Mouse (Mus musculus): ENCODE measurements around the gene Hscb. TPM values are rescaled to one million over a fixed set of nuclear protein-coding genes. Genes with fewer than 3 reads are reported as not detected.

Gene Hscb
- polyA plus RNA-seq, 1 experiment: 24.4 TPM

DNA sequence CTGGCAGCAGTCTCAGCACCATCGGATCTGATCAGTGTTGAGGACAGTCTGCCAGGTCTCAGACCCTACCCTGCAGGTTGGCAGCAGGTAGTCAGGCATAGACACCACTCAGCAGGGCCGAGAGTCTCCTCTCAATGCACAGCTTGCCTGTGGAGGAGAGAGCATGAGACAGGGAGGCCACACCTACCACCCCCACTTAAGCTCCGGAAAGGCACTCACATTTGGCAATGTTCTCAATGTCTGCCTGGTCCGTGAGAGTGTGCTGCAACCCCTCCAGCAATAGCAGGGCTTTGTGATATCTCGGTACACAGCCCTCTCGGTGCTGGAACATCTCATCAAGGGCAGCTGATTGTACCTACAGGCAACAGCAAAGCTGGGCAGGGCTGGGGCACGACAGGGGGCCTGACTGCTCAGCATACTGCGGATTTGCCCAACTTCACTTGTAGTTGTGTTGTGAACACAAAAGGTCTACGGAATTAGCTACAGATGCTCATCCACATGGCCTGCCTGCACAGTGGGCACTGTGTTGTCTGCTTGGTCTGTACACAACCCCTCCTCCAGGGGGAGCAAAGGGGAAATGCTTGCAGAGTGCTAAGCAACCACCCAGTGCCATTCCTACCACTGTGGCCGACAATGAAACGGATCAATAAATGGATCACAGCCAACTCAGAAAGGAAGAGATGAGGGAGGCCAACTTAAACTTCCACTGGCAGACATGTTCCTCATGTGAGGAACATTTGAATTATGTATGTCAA lies 53.3 kb downstream of the Hscb start:
- 18% methylated on average over 11 of the region's 11 CpGs for WGBS
- DNase-seq: peak in 1 of 2 experiments; percentile 48

DNA sequence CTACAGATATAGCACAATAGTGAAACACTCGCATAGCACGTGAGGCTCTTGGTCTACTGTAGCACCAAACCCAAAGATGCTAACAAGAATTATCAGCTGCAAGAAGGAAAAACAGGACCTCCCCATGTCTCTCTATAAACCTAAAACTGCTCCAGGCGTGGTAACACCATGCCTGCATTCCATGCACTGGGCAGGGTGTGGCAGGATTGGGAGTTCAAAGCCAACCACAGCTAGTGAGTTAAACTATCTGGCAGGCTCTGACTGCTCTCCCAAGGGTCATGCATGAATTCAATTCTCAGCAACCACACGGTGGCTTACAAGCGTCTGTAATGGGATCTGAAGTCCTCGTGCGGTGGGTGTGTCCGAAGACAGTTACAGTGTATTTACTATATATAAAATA lies 56.4 kb downstream of the Hscb start:
- 73% methylated on average over 8 of the region's 8 CpGs for WGBS
- Histone ChIP-seq H3K27me3 (ENCODE audit: control insufficient read depth, insufficient read depth, low read length) (no peaks in the 10 kb centered on the region), H3K4me1 (ENCODE audit: control insufficient read depth, insufficient read depth, low read length) (peaks cover 22% of the 10 kb centered on the region), H3K4me3 (replicated peaks; ENCODE audit: insufficient read depth, low read depth, low read length) (no peak overlapping the region), H3K27ac (ENCODE audit: insufficient read depth, low read length) (no peak overlapping the region)
- TF ChIP-seq POLR2A (IDR thresholded peaks at IDR 0.05; ENCODE audit: borderline replicate concordance, insufficient read depth, low read length): no peak
- TF ChIP-seq CTCF (IDR thresholded peaks at IDR 0.05; ENCODE audit: borderline replicate concordance, insufficient read depth, low read depth, low read length): no peak
- DNase-seq: no peak

More for the DNA sequence above, 53.3 kb downstream of the Hscb start:
- Histone ChIP-seq H3K27me3 (ENCODE audit: control insufficient read depth, insufficient read depth, low read length) (no peaks in the 10 kb centered on the region), H3K4me1 (ENCODE audit: control insufficient read depth, insufficient read depth, low read length) (peaks cover 22% of the 10 kb centered on the region), H3K4me3 (replicated peaks; ENCODE audit: insufficient read depth, low read depth, low read length) (no peak overlapping the region), H3K27ac (ENCODE audit: insufficient read depth, low read length) (no peak overlapping the region; the same call in 1 of the 2 replicates)
- TF ChIP-seq POLR2A (IDR thresholded peaks at IDR 0.05; ENCODE audit: borderline replicate concordance, insufficient read depth, low read length) (no peak), CTCF (IDR thresholded peaks at IDR 0.05; ENCODE audit: borderline replicate concordance, insufficient read depth, low read depth, low read length) (peak; percentile 46; the same call in 1 of the 2 replicates)

DNA sequence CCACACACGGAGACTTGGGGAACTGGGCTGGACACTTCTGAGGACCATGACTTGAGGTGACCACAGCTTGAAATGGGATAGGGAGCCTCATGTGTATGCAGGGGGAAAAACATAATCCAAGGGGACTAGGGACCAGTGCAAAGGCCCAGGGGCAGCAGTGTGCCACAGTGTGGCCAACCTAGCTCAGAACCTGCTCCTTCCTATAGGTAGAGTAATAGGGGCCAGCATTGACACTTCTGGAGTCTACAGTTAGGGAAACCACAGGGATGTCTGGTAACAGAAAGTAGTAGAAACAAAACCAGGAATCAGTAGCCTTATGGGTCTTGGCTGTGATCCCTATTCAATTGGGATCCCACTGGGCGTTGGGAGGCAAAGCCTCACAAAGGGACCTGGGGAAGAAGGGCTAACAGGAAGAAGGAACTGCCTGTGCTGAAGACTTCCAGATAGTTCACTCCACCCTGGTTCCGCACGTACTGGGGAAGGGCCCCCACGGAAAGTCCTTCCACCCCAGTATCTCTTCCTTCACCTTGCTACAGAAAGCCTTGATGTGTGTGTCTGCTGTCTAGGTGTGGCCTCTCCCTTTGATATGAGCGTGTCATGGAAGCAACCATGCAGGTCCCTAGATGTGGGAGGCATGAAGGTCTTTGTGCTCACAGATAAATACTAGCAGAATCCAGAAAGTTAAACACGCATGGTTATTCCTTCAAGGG lies 57.9 kb downstream of the Hscb start:
- no peak overlapping the region for H3K27ac ChIP-seq (ENCODE audit: insufficient read depth, low read length)
- no peaks in the 10 kb centered on the region for H3K27me3 ChIP-seq (ENCODE audit: control insufficient read depth, insufficient read depth, low read length)
- WGBS: 81% methylated on average over 7 of the region's 7 CpGs
- TF ChIP-seq POLR2A (IDR thresholded peaks at IDR 0.05; ENCODE audit: borderline replicate concordance, insufficient read depth, low read length) (no peak), CTCF (IDR thresholded peaks at IDR 0.05; ENCODE audit: borderline replicate concordance, insufficient read depth, low read depth, low read length) (no peak)
- H3K4me3 ChIP-seq (replicated peaks; ENCODE audit: insufficient read depth, low read depth, low read length): no peak overlapping the region
- DNase-seq: no peak
- H3K4me1 ChIP-seq (ENCODE audit: control insufficient read depth, insufficient read depth, low read length): peaks cover 10% of the 10 kb centered on the region

DNA sequence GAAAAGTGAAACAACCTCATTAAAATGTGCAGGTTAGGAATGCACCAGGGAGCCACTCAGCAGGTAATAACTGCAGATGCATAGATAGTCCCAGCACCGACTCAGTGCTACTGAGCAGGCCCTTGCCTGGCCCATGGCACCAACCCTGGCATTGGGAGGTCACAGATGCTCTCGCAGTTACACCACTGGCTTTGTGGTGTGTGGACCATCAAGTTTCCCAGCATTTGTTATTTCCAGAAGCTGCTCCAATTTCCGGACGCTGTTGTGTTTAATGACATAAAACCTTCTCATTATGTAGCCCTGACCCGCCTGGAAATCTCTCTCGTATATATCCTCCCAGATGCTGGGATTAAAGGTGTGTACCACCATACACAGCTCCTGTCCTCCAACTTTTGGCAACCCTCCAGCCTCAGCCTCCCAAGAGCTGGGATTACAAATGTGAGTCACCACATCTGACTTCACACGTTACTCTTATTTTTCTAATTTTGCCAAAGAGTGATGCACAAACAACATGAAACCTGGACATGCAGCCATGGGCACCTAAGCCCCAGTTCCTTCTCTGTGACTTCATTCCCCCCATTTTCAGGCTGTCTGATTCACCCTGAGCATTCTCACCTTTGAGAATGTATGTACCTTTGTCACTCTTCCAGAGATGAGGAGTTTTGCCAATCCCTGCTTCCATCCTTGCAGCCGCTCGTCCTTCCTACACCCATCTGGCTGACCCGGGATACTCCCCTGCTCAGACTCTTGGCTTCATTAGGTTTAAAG lies 58.6 kb downstream of the Hscb start:
- peak in 1 of 2 experiments; percentile 45 for DNase-seq
- H3K4me3 ChIP-seq (replicated peaks; ENCODE audit: insufficient read depth, low read depth, low read length): peak overlapping the region; percentile 83
- no peaks in the 10 kb centered on the region for H3K27me3 ChIP-seq (ENCODE audit: control insufficient read depth, insufficient read depth, low read length)
- WGBS: 38% methylated on average over 10 of the region's 10 CpGs
- H3K4me1 ChIP-seq (ENCODE audit: control insufficient read depth, insufficient read depth, low read length): peaks cover 3% of the 10 kb centered on the region
- TF ChIP-seq POLR2A (IDR thresholded peaks at IDR 0.05; ENCODE audit: borderline replicate concordance, insufficient read depth, low read length): no peak
- no peak for TF ChIP-seq CTCF (IDR thresholded peaks at IDR 0.05; ENCODE audit: borderline replicate concordance, insufficient read depth, low read depth, low read length)
- H3K27ac ChIP-seq (ENCODE audit: insufficient read depth, low read length): 0 out of 2 replicates have a peak overlapping the region, but pooled peaks have one; percentile 4

DNA sequence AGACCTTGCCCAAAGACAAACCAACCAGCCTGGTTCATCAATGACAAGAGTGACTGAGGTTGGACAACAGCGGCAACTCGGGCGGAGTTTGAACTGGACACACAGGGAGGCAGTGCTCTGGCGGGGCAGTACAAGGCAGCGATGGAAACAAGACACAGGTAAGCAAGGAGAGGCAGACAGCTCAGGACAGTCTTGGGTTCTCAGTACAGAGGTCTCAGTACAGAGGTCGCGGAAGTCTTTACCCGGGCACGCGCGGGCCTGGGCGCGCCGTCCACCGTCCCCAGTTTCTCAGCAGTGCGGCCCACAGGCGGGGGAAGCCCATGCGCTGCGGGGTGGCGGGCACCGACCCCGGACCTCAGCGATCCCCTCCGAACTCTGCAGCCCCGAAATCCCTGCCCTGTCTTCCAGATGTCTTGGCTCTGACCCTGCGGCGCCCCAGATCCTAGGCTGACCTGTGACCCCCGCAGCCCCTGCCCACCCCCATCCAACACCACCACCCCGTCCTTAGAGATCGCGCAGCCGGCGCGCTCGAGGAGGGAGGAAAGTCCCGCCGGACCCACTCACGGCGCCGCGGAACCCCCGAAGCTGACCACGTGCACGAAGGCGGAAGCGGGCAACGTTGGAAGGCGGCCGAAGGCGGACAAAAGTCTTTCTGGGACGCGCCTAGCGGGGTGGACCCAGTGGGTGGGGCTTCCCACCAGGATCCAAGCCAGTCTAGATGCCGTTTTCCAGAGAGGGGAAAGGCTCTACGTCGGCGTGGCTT lies 59.4 kb downstream of the Hscb start, which contains the start of gene Pus1:
Gene Pus1 (minus strand): TSS at position 662 of the 763 bp plus-strand sequence.
- peak; percentile 92 to 94 for DNase-seq
- WGBS: under 1% methylated on average over 57 of the region's 57 CpGs
- no peaks in the 10 kb centered on the region for H3K27me3 ChIP-seq (ENCODE audit: control insufficient read depth, insufficient read depth, low read length)
- no peaks in the 10 kb centered on the region; the same call in 1 of the 2 replicates for H3K4me1 ChIP-seq (ENCODE audit: control insufficient read depth, insufficient read depth, low read length)
- peak within 1 kb of the TSS; percentile 83 for H3K4me3 ChIP-seq (replicated peaks; ENCODE audit: insufficient read depth, low read depth, low read length)
- H3K27ac ChIP-seq (ENCODE audit: insufficient read depth, low read length): 0 out of 2 replicates have a peak within 1 kb of the TSS, but pooled peaks have one; percentile 4
- no peak for TF ChIP-seq CTCF (IDR thresholded peaks at IDR 0.05; ENCODE audit: borderline replicate concordance, insufficient read depth, low read depth, low read length)
- peak; percentile 53; the same call in 1 of the 2 replicates for TF ChIP-seq POLR2A (IDR thresholded peaks at IDR 0.05; ENCODE audit: borderline replicate concordance, insufficient read depth, low read length)

DNA sequence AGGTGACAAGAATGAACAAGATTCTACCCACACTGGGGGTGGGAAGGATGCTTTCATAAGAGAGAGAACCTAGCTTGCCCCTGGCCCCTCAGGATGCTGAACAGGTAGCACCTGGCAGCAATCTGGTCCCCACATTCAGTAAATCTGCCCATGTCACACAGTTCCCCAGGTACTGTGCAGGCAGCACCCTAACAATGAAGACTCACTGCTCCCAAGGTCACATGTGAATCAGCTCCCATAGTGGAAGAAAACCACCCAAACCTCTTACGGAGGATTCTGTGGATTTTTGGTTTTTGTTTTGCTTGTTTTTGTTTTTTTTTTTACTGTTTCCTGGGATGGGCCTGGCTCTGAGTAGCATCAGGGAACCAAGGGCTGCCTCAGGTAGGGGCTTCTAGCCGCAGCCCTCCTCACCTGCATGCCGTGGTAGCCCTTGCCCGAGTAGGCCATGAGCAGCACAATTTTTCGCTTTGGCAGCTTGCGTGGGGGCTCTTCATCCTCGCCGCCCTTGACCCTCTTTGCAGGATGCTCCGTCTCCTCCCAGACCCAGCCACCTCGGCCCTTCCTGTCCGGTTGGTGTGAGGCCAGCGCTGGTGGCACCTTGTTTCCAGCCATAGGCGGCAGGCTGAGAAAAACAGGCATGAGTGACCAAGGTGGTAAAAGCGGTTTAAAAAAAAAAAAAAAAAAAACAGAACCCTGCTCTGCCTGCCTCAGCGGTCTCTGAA lies 60.1 kb downstream of the Hscb start:
- no peaks in the 10 kb centered on the region for H3K4me1 ChIP-seq (ENCODE audit: control insufficient read depth, insufficient read depth, low read length)
- H3K27me3 ChIP-seq (ENCODE audit: control insufficient read depth, insufficient read depth, low read length): no peaks in the 10 kb centered on the region
- H3K4me3 ChIP-seq (replicated peaks; ENCODE audit: insufficient read depth, low read depth, low read length): peak overlapping the region; percentile 83
- TF ChIP-seq CTCF (IDR thresholded peaks at IDR 0.05; ENCODE audit: borderline replicate concordance, insufficient read depth, low read depth, low read length) (no peak), POLR2A (IDR thresholded peaks at IDR 0.05; ENCODE audit: borderline replicate concordance, insufficient read depth, low read length) (no peak)
- DNase-seq: no peak
- 24% methylated on average over 15 of the region's 15 CpGs for WGBS
- no peak overlapping the region for H3K27ac ChIP-seq (ENCODE audit: insufficient read depth, low read length)

Other genes starting within 250 kb of the Hscb start
- 37.3 and 38.3 TPM in 2 replicates for gene Noc4l, start 186.4 kb downstream of the Hscb start, polyA plus RNA-seq (2012; rRNA removed)
- 20.8 and 25.2 TPM in 2 replicates for gene Ddx51, start 186.3 kb downstream of the Hscb start, polyA plus RNA-seq (2012; rRNA removed)
- 36.4 and 43.1 TPM in 2 replicates for gene Ep400, start 69.1 kb downstream of the Hscb start, polyA plus RNA-seq (2012; rRNA removed)
- gene Pus1, start 59.1 kb downstream of the Hscb start, polyA plus RNA-seq (2012; rRNA removed): 26.5 and 28.8 TPM in 2 replicates
- gene Ulk1, start 29.7 kb downstream of the Hscb start, polyA plus RNA-seq (2012; rRNA removed): 94.7 and 96.0 TPM in 2 replicates
- 2.2 and 3.3 TPM in 2 replicates for gene Chek2, start 202 bp upstream of the Hscb start, polyA plus RNA-seq (2012; rRNA removed)
- gene Ttc28, start 40.0 kb upstream of the Hscb start, polyA plus RNA-seq (2012; rRNA removed): 5.5 and 6.7 TPM in 2 replicates